Mouse (Mus musculus): ENCODE measurements around the gene Fgfbp3. TPM values are rescaled to one million over a fixed set of nuclear protein-coding genes. Genes with fewer than 3 reads are reported as not detected.
"Not testable (repeated sequence)": the region's sequence is repeated elsewhere in the genome, so short reads cannot be mapped to it uniquely, and the experiment has no call there.

Gene Fgfbp3
- 3.3 and 8.0 TPM in 2 replicates for total RNA-seq (2021)
- long read RNA-seq, partial matches to known transcripts: 10 of 10 reads
- long read RNA-seq, other reads (novel, unspliced or antisense): 0 of 10 reads

GRCm38 (mm10) chr19:36919466-36919865, at the start of gene Fgfbp3:
Gene Fgfbp3 (minus strand): TSS chr19:36919615.
- DNase-seq: no peak

GRCm38 (mm10) chr19:36962544-36963260, 43.3 kb upstream of the Fgfbp3 start:
- DNase-seq: not testable (repeated sequence)

GRCm38 (mm10) chr19:36961320-36961719, 41.9 kb upstream of the Fgfbp3 start:
- no peak for DNase-seq

- no peak for DNase-seq
Observed at GRCm38 (mm10) chr19:36958331-36958730, 38.9 kb upstream of the Fgfbp3 start.

- DNase-seq: no peak
Observed at GRCm38 (mm10) chr19:36953637-36954206, 34.3 kb upstream of the Fgfbp3 start.

- DNase-seq: no peak
Observed at GRCm38 (mm10) chr19:36940064-36940463, 20.6 kb upstream of the Fgfbp3 start.

- DNase-seq: no peak
Observed at GRCm38 (mm10) chr19:36938008-36938407, 18.6 kb upstream of the Fgfbp3 start.

- DNase-seq: no peak
Observed at GRCm38 (mm10) chr19:36936285-36936684, 16.9 kb upstream of the Fgfbp3 start.

GRCm38 (mm10) chr19:36932613-36933012, 13.2 kb upstream of the Fgfbp3 start:
- no peak for DNase-seq

- no peak for DNase-seq
Observed at GRCm38 (mm10) chr19:36932097-36932496, 12.7 kb upstream of the Fgfbp3 start.

GRCm38 (mm10) chr19:36929816-36930215, 10.4 kb upstream of the Fgfbp3 start:
- DNase-seq: no peak

GRCm38 (mm10) chr19:36927800-36928361, 8.5 kb upstream of the Fgfbp3 start:
- no peak for DNase-seq

GRCm38 (mm10) chr19:36926553-36927236, 7.3 kb upstream of the Fgfbp3 start:
- no peak for DNase-seq

- peak; percentile 85 for DNase-seq
Observed at GRCm38 (mm10) chr19:36925671-36926552, 6.5 kb upstream of the Fgfbp3 start, which contains the start of gene Btaf1. Gene Btaf1 (plus strand): TSS chr19:36926079.

- DNase-seq: no peak
Observed at GRCm38 (mm10) chr19:36922936-36923335, 3.5 kb upstream of the Fgfbp3 start.

GRCm38 (mm10) chr19:36922015-36922414, 2.6 kb upstream of the Fgfbp3 start:
- DNase-seq: no peak

GRCm38 (mm10) chr19:36918441-36919301, 744 bp downstream of the Fgfbp3 start:
- peak; percentile 85 for DNase-seq

- no peak for DNase-seq
Observed at GRCm38 (mm10) chr19:36916876-36917389, 2.5 kb downstream of the Fgfbp3 start.

GRCm38 (mm10) chr19:36916206-36916605, 3.2 kb downstream of the Fgfbp3 start:
- no peak for DNase-seq

GRCm38 (mm10) chr19:36913064-36913463, 6.4 kb downstream of the Fgfbp3 start:
- DNase-seq: no peak
